Mouse (Mus musculus): Measurements from ENCODE around the gene Krit1.
"Not testable (repeated sequence)": the region's sequence is repeated elsewhere in the genome, so short reads cannot be mapped to it uniquely, and the experiment has no call there.

The Krit1 gene

GRCm38 (mm10) chr5:3889201-3889600 is 86.2 kb downstream of the Krit1 start:
- DNase-seq = no peak

- DNase-seq = peak; percentile 48 to 63
Observed at GRCm38 (mm10) chr5:3893459-3894293, 90.7 kb downstream of the Krit1 start, which contains the start of gene Mterf1a. Gene Mterf1a (minus strand): TSS chr5:3893933.

- DNase-seq = not testable (repeated sequence)
Observed at GRCm38 (mm10) chr5:3894294-3894619, 91.3 kb downstream of the Krit1 start.
